Mouse (Mus musculus) bone marrow, adult 2 months (tissue): ENCODE measurements around the gene Mknk2. TPM values are rescaled to one million over a fixed set of nuclear protein-coding genes. Genes with fewer than 3 reads are reported as not detected.

Source experiments
- H3K27ac ChIP-seq: fragments of 200-500 bp; 2 replicates; pipeline ENCODE4 v1.5.1; 2012; ENCODE audit warnings: low read depth, mild to moderate bottlenecking, control low read depth, inconsistent platforms, low read length; ENCODE audit not compliant: control insufficient read depth, poor library complexity, insufficient read depth
- H3K4me1 ChIP-seq: fragments of 200-500 bp; 2 replicates; pipeline ENCODE4 v1.6.1; 2011; ENCODE audit warnings: low read length; ENCODE audit not compliant: control insufficient read depth, insufficient read depth
- H3K4me3 ChIP-seq: fragments of 200-500 bp; replicated peaks from 2 replicates; pipeline ENCODE3; 2011; ENCODE audit warnings: mild to moderate bottlenecking, low read depth, low read length, control low read depth; ENCODE audit not compliant: control insufficient read depth
- CTCF ChIP-seq: fragments of 200-500 bp; IDR thresholded peaks from 2 replicates; pipeline ENCODE4 v1.5.1; 2011; ENCODE audit warnings: low read length, control low read depth; ENCODE audit not compliant: control insufficient read depth, insufficient read depth
- POLR2A ChIP-seq: fragments of 200-500 bp; IDR thresholded peaks from 2 replicates; pipeline ENCODE4 v1.6.1; 2011; ENCODE audit warnings: low read depth, mild to moderate bottlenecking, control low read depth, low read length, borderline replicate concordance; ENCODE audit not compliant: control insufficient read depth
- WGBS: fragments of 180-500 bp; shearing (Covaris S2); methylation state at CpG from one replicate; pipeline ENCODE4 v1.1.7; 2018; 5-methylcytosine and 5-hydroxymethylcytosine counted together
- polyA plus RNA-seq: library from polyadenylated mRNA; stranded (reverse); fragments of >200 nt; gene quantifications from 2 replicates; pipeline ENCODE4 v1.2.4, GENCODE M21; 2011; ENCODE audit warnings: low replicate concordance; ENCODE audit not compliant: missing spikeins, insufficient read depth, insufficient read length

Mknk2 gene
- polyA plus RNA-seq, 1 experiment = 89.6 TPM

DNA sequence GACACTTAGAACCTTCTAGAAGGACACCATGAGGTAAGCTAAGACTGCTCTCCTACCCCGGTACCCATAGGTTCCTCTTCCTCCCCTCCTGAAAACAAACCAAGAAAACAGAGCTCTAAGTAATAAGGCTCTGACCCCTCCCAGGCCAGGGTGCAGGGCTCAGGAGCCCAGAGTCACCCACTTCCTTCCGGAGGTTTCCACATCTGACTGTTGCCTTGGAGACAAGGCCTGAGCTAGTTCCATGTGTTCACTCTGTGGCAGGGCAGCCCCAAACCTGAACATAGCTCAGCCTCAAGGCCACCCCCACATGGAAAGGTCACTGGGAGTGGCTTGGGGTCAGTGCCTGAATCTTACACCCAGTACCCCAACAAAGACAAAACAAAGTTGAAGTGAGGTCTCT is 17.3 kb upstream of the Mknk2 start:
- Histone ChIP-seq H3K4me1 (peaks cover 44% of the 10 kb centered on the region), H3K4me3 (peak overlapping the region; percentile 13), H3K27ac (peak overlapping the region; percentile 93)
- 0% methylated on average over 2 of the region's 2 CpGs for WGBS
- TF ChIP-seq CTCF (no peak), POLR2A (no peak)

DNA sequence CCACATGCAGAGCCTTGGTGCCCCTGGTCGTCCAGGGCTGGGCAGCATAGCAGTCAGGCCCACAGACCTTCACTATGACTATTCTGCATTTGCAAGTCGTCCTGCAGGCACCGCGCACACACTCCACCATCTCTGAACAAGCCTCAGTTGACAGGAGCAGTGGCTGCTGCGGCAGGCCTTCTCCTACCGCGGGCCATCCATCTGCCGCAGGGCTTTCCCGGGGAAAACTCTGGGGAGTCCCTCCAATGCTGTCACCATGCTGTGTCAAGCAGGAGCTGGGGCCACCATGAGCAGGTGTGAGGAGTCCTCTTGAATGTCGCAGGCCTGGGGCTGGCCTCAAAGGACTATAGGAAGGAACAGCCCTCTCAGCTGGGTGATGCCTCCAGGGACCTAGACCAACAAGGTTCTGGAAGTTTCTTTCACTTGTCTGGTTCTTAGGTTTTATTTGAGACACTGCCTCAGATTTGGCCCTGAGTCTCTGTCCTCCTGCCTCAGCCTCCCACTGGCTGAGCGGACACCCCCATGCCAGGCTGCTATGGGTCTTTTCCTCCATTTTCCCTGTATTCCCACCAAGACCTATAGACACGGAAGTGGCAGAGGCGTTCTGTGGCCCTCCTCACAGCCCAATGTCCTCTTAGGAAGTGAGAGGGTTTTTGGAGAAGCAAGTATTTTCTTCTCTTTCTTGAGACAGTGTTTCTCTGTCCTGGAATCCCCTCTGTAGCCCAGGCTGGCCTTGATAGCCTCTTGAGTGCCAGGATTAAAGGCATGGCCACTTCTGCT is 16.4 kb upstream of the Mknk2 start:
- WGBS = 70% methylated on average over 13 of the region's 13 CpGs
- H3K4me3 ChIP-seq = no peak overlapping the region
- H3K27ac ChIP-seq = peak overlapping the region; percentile 93
- peaks cover 41% of the 10 kb centered on the region for H3K4me1 ChIP-seq
- 0 out of 2 replicates have a peak, but pooled peaks have one; percentile 36 for TF ChIP-seq POLR2A
- TF ChIP-seq CTCF = no peak

- Histone ChIP-seq H3K4me3 (peak overlapping the region; percentile 8), H3K4me1 (peaks cover 39% of the 10 kb centered on the region), H3K27ac (peak overlapping the region; percentile 93)
- WGBS = 38% methylated on average over 12 of the region's 12 CpGs
- TF ChIP-seq CTCF (no peak), POLR2A (no peak)
Measured at GRCm38 (mm10) chr10:80693401-80694045, 15.6 kb upstream of the Mknk2 start.

DNA sequence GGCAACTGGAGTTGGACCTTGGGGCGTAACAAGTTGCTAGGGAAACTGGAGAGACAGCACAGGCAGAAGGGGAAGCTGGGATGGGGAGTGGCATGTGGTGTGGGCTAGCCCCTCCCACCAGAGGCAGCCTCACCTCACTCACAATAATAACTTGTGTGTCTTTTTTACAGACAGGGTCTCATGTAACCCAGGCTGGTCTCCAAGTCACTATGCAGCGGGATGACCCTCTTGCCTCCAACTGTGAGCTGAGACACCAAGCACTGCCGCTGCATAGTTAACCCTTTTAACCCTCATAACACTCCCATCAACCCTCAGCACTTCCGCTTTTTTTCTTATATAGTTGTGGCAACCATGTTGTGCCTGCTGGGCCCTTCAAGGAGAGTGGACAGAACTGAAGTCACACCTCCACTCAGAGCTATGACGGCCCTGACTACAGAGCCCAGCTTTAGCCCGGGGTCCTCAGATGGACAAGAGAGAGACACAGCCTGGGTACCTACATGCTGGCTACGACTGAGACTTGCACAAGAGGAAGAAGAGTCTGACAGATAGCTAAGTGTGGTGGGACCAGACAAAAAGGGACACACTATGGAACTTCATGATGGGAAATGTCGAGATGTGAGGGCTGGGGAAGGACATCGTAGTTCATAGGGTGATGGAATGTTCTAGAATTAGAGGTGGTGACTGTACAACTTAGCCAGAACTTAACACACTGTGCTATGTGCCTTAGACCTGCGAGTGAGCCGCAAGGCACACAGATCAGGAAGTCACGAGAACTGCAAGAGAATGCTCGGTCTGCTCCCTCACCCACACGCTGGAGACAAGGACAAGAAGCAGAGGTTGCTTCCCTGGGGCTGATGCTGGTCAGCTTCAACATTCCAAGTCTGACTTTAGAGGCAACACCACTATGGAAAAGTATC is 14.6 kb upstream of the Mknk2 start:
- TF ChIP-seq CTCF (peak; percentile 6; the same call in 1 of the 2 replicates), POLR2A (no peak)
- Histone ChIP-seq H3K4me3 (peak overlapping the region; percentile 46), H3K27ac (peak overlapping the region; percentile 93), H3K4me1 (peaks cover 30% of the 10 kb centered on the region)
- 18% methylated on average over 14 of the region's 14 CpGs for WGBS

- TF ChIP-seq CTCF = peak; percentile 73
- TF ChIP-seq POLR2A = no peak
- H3K4me1 ChIP-seq = peaks cover 20% of the 10 kb centered on the region
- 30% methylated on average over 5 of the region's 5 CpGs for WGBS
- H3K27ac ChIP-seq = no peak overlapping the region
- H3K4me3 ChIP-seq = no peak overlapping the region
Measured at GRCm38 (mm10) chr10:80687850-80688249, 9.9 kb upstream of the Mknk2 start.

DNA sequence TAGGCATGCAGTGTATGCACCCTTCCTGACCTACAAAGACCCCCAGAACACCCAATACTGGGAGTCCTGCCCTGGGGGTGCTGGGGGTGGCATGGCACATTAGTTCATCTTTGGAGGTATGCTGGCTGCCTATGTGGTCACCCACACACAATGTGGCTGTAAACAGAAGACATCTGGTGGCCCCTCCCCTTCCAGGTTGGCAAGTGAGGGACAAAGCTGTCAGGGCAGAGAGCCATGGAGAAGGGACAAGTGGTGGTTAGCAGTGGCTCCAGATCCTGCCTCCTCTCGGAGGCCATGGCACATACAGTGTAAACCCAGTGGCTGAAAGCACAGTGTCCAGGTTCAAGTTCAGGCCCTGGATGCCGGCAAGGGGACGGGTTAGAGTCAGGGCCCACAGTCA is 8.7 kb upstream of the Mknk2 start:
- H3K27ac ChIP-seq = peak overlapping the region; percentile 34; the same call in 1 of the 2 replicates
- TF ChIP-seq POLR2A = no peak
- no peak for TF ChIP-seq CTCF
- peaks cover 14% of the 10 kb centered on the region for H3K4me1 ChIP-seq
- 86% methylated on average over 3 of the region's 3 CpGs for WGBS
- no peak overlapping the region for H3K4me3 ChIP-seq

DNA sequence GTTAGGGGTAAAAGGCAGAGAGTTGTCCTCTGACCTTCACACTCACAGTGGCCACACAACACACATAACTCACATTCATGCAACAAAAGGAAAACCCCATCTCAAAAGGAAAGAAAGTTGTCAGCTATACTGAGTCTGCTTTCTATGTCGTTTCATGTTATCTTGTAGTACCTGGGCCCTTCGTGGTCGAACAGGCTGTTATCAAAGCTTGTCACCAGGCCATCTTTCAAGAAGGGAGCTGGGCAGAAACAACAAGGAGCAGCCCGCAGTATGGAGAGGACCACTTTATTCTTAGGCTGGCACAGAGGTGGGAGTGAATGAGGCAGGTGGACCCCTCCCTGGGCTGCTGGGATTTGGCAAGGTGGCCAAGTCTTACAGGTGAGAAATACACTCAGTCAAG is 7.1 kb upstream of the Mknk2 start:
- peak overlapping the region; percentile 74 for H3K27ac ChIP-seq
- 55% methylated on average over 4 of the region's 4 CpGs for WGBS
- H3K4me3 ChIP-seq = no peak overlapping the region
- H3K4me1 ChIP-seq = peaks cover 9% of the 10 kb centered on the region
- TF ChIP-seq POLR2A = no peak
- no peak for TF ChIP-seq CTCF

DNA sequence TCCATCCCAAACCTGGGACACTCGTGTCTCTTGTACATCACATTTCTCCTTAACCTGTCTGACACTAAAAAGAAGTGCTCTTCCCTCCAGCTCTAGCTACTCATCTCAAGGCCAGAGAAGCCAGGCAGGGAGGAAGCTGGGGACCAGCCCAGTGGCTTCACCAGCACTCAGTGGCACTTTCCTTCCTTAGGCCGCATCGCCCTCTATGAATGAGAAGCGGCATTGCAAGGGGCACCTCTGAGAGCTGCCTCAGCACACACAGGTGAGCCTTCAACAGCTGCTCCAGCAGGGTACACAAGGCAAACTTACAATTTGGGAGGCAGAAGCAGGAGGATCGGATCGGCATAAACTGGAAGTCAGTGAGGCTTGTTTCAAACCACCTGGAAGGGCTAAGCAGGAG is 6.3 kb upstream of the Mknk2 start:
- no peak overlapping the region for H3K4me3 ChIP-seq
- 36% methylated on average over 6 of the region's 6 CpGs for WGBS
- peak; percentile 95 for TF ChIP-seq CTCF
- no peak for TF ChIP-seq POLR2A
- peaks cover 16% of the 10 kb centered on the region for H3K4me1 ChIP-seq
- H3K27ac ChIP-seq = peak overlapping the region; percentile 56; the same call in 1 of the 2 replicates
